Mouse (Mus musculus): ENCODE results near the gene Atg13.
A peak's percentile ranks its signal among the peaks of the same experiment; 100 is the strongest.

Gene Atg13

GRCm38 (mm10) chr2:91695436-91696224 lies 14.7 kb downstream of the Atg13 start:
- DNase-seq (ENCODE audit: low read depth, low spot score) = no peak

GRCm38 (mm10) chr2:91689452-91689851 lies 20.9 kb downstream of the Atg13 start:
- no peak for DNase-seq (ENCODE audit: low read depth, low spot score)

- DNase-seq (ENCODE audit: low read depth, low spot score) = no peak
Measured at GRCm38 (mm10) chr2:91683919-91684318, 26.5 kb downstream of the Atg13 start.

- DNase-seq (ENCODE audit: low read depth, low spot score) = peak; percentile 84
Measured at GRCm38 (mm10) chr2:91682850-91683249, 27.5 kb downstream of the Atg13 start.

- DNase-seq (ENCODE audit: low read depth, low spot score) = no peak
Measured at GRCm38 (mm10) chr2:91676961-91677360, 33.4 kb downstream of the Atg13 start.

GRCm38 (mm10) chr2:91676420-91676819 lies 34.0 kb downstream of the Atg13 start:
- DNase-seq (ENCODE audit: low read depth, low spot score) = no peak

GRCm38 (mm10) chr2:91674895-91675294 lies 35.5 kb downstream of the Atg13 start:
- DNase-seq (ENCODE audit: low read depth, low spot score) = no peak

- DNase-seq (ENCODE audit: low read depth, low spot score) = no peak
Measured at GRCm38 (mm10) chr2:91673587-91673986, 36.8 kb downstream of the Atg13 start.

- no peak for DNase-seq (ENCODE audit: low read depth, low spot score)
Measured at GRCm38 (mm10) chr2:91670038-91670437, 40.3 kb downstream of the Atg13 start.

GRCm38 (mm10) chr2:91669326-91669725 lies 41.0 kb downstream of the Atg13 start:
- DNase-seq (ENCODE audit: low read depth, low spot score) = no peak

- no peak for DNase-seq (ENCODE audit: low read depth, low spot score)
Measured at GRCm38 (mm10) chr2:91667747-91668146, 42.6 kb downstream of the Atg13 start.

- DNase-seq (ENCODE audit: low read depth, low spot score) = no peak
Measured at GRCm38 (mm10) chr2:91666386-91666910, 43.9 kb downstream of the Atg13 start.

GRCm38 (mm10) chr2:91664780-91665179 lies 45.6 kb downstream of the Atg13 start:
- peak; percentile 30 for DNase-seq (ENCODE audit: low read depth, low spot score)

GRCm38 (mm10) chr2:91660981-91661380 lies 49.4 kb downstream of the Atg13 start:
- no peak for DNase-seq (ENCODE audit: low read depth, low spot score)

- no peak for DNase-seq (ENCODE audit: low read depth, low spot score)
Measured at GRCm38 (mm10) chr2:91659657-91660056, 50.7 kb downstream of the Atg13 start.

GRCm38 (mm10) chr2:91656774-91657173 lies 53.6 kb downstream of the Atg13 start:
- no peak for DNase-seq (ENCODE audit: low read depth, low spot score)

- DNase-seq (ENCODE audit: low read depth, low spot score) = no peak
Measured at GRCm38 (mm10) chr2:91655827-91656226, 54.5 kb downstream of the Atg13 start.

GRCm38 (mm10) chr2:91655388-91655787 lies 55.0 kb downstream of the Atg13 start:
- no peak for DNase-seq (ENCODE audit: low read depth, low spot score)

GRCm38 (mm10) chr2:91652863-91653262 lies 57.5 kb downstream of the Atg13 start:
- peak; percentile 32 for DNase-seq (ENCODE audit: low read depth, low spot score)

- DNase-seq (ENCODE audit: low read depth, low spot score) = no peak
Measured at GRCm38 (mm10) chr2:91651458-91652258, 58.7 kb downstream of the Atg13 start.

- DNase-seq (ENCODE audit: low read depth, low spot score) = no peak
Measured at GRCm38 (mm10) chr2:91650360-91650995, 59.9 kb downstream of the Atg13 start.

All from 3T3-L1 (cell line).